Mouse (Mus musculus) CD4-positive, CD25-positive, alpha-beta regulatory T cell, adult 2 months (primary cell): ENCODE measurements at regions not wholly inside any gene's neighbourhood (a gene's known extent, or its start where the extent isn't known, plus 50 kb on each side); places are given as distances from the start of the nearest gene placed in this dataset.

ENCODE experiments used
- DNase-seq: peaks from one replicate; pipeline ENCODE4 v3.0.0-alpha.2; 2012; ENCODE audit warnings: low read depth, low spot score

DNA sequence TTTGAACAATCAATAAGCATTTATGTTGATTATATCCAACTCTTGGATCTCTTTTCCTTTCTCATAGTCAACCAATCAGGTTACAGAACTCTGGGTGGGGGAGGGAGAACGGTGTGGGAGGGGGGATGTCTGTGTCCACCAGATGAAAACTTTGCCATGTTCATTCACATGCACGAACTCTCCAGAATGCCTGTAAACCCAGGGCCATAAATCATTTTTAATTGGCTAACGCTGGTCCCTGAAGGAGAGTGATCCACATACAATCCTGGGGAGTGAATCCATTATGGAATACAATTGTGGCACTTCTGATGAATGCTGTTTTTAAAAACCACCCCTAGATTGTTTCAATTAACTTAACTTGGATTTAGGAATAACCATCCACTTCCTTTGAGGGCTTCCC lies 194.1 kb upstream of the Prickle1 start:
- DNase-seq: no peak

DNA sequence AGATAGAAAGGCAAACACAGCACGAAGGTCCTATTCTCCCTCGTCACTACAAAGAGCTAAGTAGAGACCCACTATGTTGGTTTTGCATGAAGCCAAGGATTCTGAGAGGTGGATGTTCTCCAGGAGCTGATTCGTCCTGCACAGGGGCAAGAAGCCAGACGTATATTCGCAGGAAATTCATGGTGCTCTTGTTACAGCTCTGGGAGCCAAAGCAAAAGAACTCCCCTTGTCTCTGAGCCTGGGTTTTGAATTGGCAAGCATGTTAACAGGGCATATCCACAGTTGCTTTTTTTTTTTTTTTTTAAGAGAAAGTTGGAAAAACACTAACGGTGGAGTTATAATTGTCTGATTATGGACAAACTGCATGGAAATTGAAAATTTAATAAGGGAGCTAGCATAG lies 191.7 kb upstream of the Prickle1 start:
- no peak for DNase-seq

- no peak for DNase-seq
Observed at GRCm38 (mm10) chr15:93785846-93786412, 190.2 kb upstream of the Prickle1 start.

GRCm38 (mm10) chr15:93783736-93784135 lies 188.0 kb upstream of the Prickle1 start:
- DNase-seq: no peak

DNA sequence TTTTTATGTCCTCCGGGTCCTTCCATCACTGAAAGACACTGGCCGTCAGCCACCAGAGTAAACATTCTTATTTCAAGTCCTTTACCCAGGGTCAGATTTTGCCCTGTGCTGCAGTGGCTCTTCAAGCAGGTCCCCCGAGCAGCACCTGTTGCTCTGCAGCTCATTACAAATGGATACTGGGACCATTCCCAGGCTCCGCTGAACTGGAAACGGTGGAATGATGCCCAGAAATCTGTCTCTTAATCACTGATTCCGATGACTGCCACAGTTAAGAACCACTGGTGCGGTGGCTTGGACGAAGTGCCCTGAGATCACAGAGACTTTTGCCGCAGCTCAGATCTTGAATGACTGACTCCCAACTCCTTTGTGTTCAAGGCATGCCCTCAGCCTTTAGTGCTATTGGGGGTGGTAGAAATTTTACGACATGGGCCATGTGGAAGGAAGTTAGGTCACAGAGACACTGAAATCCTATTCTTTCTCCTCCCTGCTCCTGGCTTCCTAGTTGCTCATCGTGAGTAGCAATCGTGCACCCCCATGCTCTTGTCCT lies 179.6 kb upstream of the Prickle1 start:
- no peak for DNase-seq

DNA sequence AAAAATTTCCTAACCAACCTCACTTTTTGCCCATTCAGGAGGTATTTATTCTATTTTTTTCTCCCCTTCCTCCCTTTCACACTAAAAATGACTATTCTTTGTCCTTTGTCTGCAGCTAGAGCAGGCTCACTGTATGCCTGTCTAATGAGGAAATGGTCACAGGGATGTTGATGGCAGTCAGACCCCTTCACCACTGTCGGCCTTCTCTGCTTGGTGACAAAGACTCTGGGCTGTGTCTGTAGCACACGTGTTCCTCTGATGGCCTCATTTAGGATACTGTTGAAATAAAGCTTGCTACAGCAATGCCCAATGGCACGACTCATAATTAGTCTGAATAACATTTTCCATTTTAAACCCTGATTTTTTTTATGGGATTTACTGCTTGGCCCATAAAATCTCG lies 178.6 kb upstream of the Prickle1 start:
- no peak for DNase-seq

DNA sequence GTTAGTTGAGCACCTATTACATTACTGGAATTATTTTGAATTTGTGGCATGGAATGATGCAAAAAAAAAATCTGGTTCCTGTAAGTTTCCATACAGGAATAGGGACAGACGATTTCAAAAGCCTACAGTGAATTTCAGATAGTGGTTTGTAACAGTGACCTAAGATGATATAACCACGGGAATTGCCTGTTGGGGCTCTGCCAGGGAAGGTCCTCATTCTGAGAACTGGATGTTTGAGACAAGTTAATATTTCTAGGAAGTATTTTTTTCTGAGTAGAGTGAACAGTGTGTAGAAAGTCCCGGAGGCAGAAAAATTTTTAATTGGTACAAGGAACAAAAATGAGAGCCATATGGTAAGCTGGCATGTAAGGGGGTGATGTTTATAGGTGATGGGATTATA lies 171.3 kb upstream of the Prickle1 start:
- DNase-seq: no peak

DNA sequence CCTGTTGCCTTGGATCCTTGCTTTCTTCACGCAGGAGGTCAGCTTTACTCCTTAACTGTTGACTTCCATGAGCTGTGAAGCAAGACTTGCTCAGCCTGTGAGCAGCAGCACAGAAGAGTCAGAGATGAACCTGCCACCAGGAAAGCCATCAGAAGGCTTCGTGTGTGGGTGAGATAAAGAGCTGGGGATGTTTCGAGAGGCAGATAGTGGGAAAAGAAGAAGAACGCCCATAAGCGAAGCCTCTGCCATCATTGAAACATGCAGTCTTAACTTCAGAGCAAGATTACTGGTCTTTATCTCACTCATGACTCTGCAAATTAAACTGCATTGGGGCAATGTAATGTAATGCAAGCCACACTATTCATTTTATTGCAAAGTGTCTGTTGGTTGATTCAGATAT lies 167.4 kb upstream of the Prickle1 start:
- DNase-seq: no peak

GRCm38 (mm10) chr15:93758204-93758836 lies 162.6 kb upstream of the Prickle1 start:
- DNase-seq: no peak

DNA sequence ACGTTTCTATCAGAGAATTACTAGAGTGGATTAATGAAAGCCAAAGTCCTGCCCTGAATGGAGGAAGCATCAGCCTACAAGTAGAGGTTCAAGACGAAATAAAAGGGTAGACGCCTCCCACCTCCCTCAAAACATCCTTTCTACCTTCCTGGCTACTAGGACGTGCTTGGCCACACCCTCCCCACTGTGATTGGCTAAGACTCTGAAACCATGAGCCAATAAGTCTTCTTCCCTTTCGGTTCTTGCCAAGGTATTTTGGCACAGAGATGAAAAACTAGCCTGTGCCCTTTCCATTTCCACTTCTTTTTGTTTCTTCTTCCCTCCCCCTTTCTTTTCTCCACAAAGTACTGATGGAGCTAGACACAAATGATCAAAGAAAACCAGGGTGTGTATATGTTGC lies 160.3 kb upstream of the Prickle1 start:
- DNase-seq: peak; percentile 54

DNA sequence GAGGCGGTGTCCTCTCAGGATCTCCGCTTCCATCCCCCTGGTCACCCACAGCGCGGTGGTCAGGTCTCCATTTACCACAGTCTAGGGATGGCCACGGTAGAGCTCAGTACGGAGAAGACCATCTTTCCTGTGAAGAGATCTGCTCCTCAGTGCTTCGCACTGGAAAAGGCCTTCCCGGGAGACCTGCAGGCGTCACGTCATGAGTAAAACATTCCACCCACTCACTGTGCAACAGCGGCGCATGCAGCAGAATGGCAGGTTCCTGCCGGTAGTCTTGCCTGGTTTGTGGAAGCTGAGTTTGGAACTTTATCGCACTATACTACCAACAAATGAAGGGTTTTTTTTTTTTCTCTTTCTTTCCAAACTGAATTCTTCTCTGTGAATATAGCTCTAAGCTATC lies 156.1 kb upstream of the Prickle1 start:
- DNase-seq: peak; percentile 29

DNA sequence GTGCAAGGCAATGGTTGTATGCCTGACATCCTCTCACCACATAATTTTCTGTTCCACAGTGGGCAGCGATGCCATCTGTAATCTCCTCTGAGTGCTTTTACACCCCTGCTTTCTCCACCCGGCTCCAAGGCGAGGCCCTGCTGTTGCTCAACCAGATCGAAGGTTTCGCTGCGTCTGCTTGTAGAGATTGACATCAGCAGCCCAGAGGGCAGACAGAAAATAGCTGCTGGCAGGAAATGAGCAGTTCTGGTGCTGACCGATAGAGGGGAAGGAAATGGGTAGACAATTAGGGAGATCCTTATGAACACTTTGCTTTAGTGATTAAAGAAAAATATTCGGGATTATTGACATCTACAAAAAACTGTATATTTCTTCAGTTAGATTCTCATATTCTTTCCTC lies 155.3 kb upstream of the Prickle1 start:
- DNase-seq: peak; percentile 78

- DNase-seq: no peak
Observed at GRCm38 (mm10) chr15:93744191-93744945, 148.7 kb upstream of the Prickle1 start.

- no peak for DNase-seq
Observed at GRCm38 (mm10) chr15:93733731-93734510, 138.2 kb upstream of the Prickle1 start.

GRCm38 (mm10) chr15:93732825-93733224 lies 137.1 kb upstream of the Prickle1 start:
- no peak for DNase-seq

- DNase-seq: no peak
Observed at GRCm38 (mm10) chr15:93731161-93731560, 135.5 kb upstream of the Prickle1 start.

DNA sequence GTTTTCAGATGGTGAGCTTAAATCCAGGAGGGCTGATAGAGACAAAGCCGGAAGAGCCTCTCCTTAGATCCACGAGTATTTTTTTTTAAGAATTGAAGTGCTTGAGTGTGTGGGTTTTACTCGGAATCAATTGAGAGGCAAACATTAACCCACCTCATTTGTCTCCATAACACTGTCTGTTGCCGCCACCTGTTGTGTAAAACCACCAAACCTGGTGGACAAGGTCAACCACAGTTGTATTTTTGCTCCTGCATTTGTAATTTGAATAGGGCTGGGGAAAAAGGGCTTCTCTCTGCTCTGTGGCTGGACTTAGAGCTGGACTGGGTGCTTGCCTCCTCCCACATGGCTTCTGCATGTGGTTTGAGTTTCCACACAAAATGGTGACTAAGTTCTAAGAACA lies 119.8 kb upstream of the Prickle1 start:
- DNase-seq: no peak

DNA sequence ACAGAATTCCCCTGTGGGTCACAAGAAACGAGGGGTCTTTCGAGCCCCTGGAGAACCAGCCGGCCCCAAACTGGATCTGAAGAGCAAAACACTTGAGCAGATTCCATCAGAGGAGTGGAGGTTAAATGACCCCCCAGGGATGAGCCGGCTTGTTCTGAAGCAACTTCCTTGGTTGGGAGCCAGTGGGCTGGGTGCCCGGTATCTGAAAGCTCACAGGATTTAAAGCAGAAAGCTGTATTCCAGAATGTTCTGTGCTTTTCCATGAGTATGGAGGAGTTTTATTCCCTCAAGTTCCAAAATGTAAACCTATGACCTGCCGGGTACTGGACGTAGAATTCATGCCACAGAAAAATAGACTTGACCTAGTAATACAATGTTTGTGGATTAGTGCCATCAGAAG lies 117.7 kb upstream of the Prickle1 start:
- DNase-seq: no peak

GRCm38 (mm10) chr15:93712594-93712993 lies 116.9 kb upstream of the Prickle1 start:
- DNase-seq: peak; percentile 91

DNA sequence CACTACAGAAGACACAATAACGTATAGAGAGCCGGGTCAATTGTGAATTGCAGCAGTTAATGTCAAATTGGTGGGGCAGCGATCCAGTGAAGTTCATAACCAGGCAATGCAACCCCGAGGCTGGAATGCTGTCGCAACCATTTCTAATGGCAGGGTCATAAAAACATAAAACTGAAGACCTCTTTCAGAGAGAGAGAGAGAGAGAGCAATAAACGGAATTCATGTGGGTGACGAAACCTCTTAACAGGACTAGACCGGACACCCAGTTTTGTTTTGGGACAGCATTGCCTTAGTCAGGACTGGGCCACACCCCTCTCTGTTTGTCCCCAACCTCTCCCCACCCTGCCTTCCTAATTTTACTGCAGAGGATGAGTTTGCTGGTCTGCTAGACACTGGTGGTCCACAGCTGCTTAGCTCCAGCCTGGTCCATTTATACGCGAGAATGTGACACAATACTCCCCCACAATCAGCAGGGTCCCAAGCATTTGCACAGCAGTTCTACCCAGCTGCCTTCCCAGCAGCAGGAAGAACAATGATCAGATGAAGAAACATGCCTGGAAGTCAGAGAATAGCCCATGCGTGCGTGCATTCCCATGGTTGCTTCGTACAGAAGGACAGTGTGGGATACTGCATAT lies 115.6 kb upstream of the Prickle1 start:
- no peak for DNase-seq

DNA sequence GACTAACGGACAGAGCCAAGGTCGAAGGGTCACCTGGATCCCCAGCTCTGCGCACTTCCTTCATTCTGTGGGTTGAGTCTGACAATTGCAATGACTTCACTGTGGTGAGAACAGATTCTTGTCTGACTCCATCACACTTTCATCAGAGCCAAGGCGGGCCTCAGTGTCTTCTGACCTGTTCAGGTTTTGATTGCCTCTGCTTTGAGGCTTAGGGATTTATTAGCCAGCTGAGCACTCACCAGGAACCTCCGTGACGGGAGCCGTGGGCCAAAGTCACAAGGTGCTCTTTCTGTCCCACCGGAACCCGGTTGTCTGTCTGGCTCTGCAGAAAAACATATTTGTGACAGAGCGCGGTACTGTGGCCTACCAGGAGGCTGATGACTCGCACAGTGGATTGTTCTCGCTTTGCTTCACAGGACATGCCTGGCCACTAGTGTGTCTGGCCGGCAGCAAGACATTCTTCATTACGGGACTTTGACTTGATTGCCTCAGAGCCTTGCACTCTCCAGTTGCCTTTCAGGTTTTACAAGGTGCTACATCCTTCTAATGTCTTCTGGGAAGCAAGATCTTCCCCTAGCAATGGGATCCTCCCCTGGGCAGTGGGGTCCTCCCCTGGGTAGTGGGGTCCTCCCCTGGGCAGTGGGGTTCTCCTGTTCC lies 114.9 kb upstream of the Prickle1 start:
- no peak for DNase-seq
